Mouse (Mus musculus) hindbrain, embryonic 11.5 days (tissue): ENCODE data around the gene Cdk14. TPM values are rescaled to one million over a fixed set of nuclear protein-coding genes. Genes with fewer than 3 reads are reported as not detected.

Source experiments
- ATAC-seq: fragments of 200-750 bp; cut with Nextera tagmentation; 2 replicates; pipeline ENCODE4 v1.8.0; 2017; ENCODE audit warnings: mild to moderate bottlenecking, moderate TSS enrichment, moderate library complexity; ENCODE audit not compliant: low FRiP score
- DNase-seq: peaks from one replicate; pipeline ENCODE4 v3.0.0-alpha.2; 2015; ENCODE audit warnings: low spot score
- H3K27ac ChIP-seq: fragments of 300-500 bp; sonication (generic); 2 replicates; pipeline ENCODE4 v1.5.1; 2014; ENCODE audit warnings: mild to moderate bottlenecking, low read depth, low read length
- H3K27me3 ChIP-seq: fragments of 300-500 bp; sonication (generic); 2 replicates; pipeline ENCODE4 v1.6.1; 2014; ENCODE audit warnings: mild to moderate bottlenecking, low read length, moderate library complexity, mixed read lengths; ENCODE audit not compliant: control insufficient read depth, insufficient read depth
- H3K36me3 ChIP-seq: fragments of 300-500 bp; sonication (generic); 2 replicates; pipeline ENCODE4 v1.6.1; 2014; ENCODE audit warnings: mild to moderate bottlenecking, low read length, moderate library complexity, mixed read lengths; ENCODE audit not compliant: control insufficient read depth, insufficient read depth
- H3K4me1 ChIP-seq: fragments of 300-500 bp; sonication (generic); replicated peaks from 2 replicates; pipeline ENCODE4 v1.6.1; 2014; ENCODE audit warnings: low read length, mixed read lengths; ENCODE audit not compliant: control insufficient read depth, insufficient read depth
- H3K4me2 ChIP-seq: fragments of 300-500 bp; sonication (generic); replicated peaks from 2 replicates; pipeline ENCODE4 v1.6.1; 2014; ENCODE audit warnings: mild to moderate bottlenecking, low read depth, low read length
- H3K4me3 ChIP-seq: fragments of 300-500 bp; sonication (generic); 2 replicates; pipeline ENCODE4 v1.5.1; 2014; ENCODE audit warnings: low read depth, low read length
- H3K9ac ChIP-seq: fragments of 300-500 bp; sonication (generic); 2 replicates; pipeline ENCODE4 v1.6.1; 2014; ENCODE audit warnings: low read depth, low read length
- H3K9me3 ChIP-seq: fragments of 300-500 bp; sonication (generic); 2 replicates; pipeline ENCODE4 v1.6.1; 2016; ENCODE audit warnings: low read length; ENCODE audit not compliant: control insufficient read depth
- WGBS: fragments of 180-500 bp; shearing (Covaris S2); extraction: QIAGEN DNeasy Blood & Tissue Kit; methylation state at CpG from one replicate; pipeline ENCODE4 v1.1.7; 2014; 5-methylcytosine and 5-hydroxymethylcytosine counted together
- polyA plus RNA-seq: library from polyadenylated mRNA; unstranded; fragments of >200 nt; fragmentation: Nextera tagmentation; extraction: Ambion mirVana; gene quantifications from 2 replicates; pipeline ENCODE4 v1.2.1, GENCODE M21; 2014

Cdk14 gene
- polyA plus RNA-seq, 1 experiment from 2014 or later, result 35.7 TPM

DNA sequence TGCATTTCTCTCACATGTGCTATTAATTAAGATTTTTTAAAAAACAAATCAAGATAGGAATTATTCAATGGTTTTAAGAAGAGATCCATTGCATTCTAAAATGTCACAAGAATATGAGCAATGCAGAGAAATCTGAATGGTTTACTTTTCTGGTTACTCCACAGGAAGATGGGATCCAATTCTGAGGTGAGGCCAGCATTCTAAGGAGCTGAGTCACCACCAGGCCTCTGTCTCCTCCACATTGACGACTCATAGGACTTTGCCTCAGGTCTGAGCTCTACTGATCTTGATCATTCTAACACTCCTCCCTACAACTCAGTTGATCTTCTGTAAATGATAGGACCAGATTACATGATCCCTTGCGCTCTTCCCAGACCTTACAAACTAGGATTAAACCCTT lies 239.4 kb downstream of the Cdk14 start:
- WGBS, result 80% methylated on average over 2 of the region's 2 CpGs
- no peaks in the 10 kb centered on the region for H3K9me3 ChIP-seq
- no peak overlapping the region for H3K4me2 ChIP-seq
- no peak overlapping the region for H3K4me3 ChIP-seq
- H3K9ac ChIP-seq, result no peak overlapping the region
- no peak overlapping the region for H3K27ac ChIP-seq
- no peak for ATAC-seq
- H3K36me3 ChIP-seq, result no peaks in the 10 kb centered on the region
- no peak for DNase-seq
- H3K27me3 ChIP-seq, result no peaks in the 10 kb centered on the region
- no peaks in the 10 kb centered on the region for H3K4me1 ChIP-seq

DNA sequence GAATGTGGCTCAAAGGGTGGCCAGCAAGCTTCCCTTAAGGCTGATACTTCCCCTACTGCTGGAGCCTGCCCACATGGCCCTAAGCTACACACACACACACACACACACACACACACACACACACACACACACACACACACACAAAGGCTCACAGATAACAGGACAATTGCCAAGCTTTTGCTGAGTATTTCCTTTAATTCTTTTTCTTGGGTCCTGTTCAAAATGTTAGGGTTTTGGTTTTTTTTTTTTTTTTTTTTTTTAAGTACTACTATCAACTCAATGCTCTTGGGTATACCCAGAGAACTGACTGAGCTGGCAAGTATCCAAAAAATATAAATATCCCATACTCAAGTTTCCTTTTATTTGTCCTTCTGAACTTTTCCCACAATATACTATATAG lies 239.8 kb downstream of the Cdk14 start:
- H3K27me3 ChIP-seq, result no peaks in the 10 kb centered on the region
- ATAC-seq, result no peak
- no peaks in the 10 kb centered on the region for H3K36me3 ChIP-seq
- no peak for DNase-seq
- no peak overlapping the region for H3K9ac ChIP-seq
- no peak overlapping the region for H3K27ac ChIP-seq
- H3K4me3 ChIP-seq, result no peak overlapping the region
- no peaks in the 10 kb centered on the region for H3K9me3 ChIP-seq
- H3K4me1 ChIP-seq, result no peaks in the 10 kb centered on the region
- H3K4me2 ChIP-seq, result no peak overlapping the region

DNA sequence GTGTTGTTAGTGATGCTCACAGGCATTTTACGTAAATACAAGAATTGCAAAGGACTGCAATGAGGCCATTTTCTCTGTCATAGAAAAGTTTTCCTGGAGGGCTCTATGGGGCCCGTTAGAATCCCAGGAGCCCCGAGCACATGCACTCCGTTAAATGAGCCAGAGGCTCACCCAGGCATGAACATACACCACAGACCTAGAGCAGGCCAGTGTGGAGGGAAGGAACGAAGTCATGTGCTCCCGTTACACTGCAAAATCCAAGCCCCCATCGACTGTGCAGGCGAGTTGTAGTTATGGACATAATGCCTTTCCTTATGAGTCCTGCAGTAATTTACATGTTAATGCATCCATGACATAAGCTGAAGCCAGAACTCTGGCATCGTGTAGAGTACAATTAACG lies 244.1 kb downstream of the Cdk14 start:
- ATAC-seq, result no peak
- Histone ChIP-seq H3K4me3 (no peak overlapping the region), H3K27ac (no peak overlapping the region)

DNA sequence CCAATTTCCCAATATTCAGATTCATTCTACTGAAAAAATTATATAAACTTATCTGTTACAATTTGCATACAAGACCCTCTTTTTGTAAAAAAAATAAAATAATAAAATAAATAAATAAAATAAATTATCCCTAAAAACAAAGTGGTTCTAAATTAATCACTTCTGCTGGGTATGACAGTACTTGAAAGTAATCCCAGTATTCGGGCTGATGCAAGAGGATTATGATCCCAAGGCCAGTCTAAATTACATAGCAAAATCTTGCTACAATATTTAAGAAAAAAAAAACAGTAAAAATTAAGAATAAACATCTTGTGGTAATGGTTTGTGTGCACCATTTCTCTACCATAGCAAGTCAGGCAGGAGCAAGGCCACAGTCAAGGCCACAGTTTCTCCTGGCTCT lies 244.5 kb downstream of the Cdk14 start:
- Histone ChIP-seq H3K4me1 (no peaks in the 10 kb centered on the region), H3K9me3 (no peaks in the 10 kb centered on the region), H3K9ac (no peak overlapping the region), H3K4me2 (no peak overlapping the region), H3K4me3 (no peak overlapping the region), H3K27me3 (no peaks in the 10 kb centered on the region), H3K27ac (no peak overlapping the region), H3K36me3 (no peaks in the 10 kb centered on the region)
- DNase-seq (no peak), ATAC-seq (no peak)
- 92% methylated on average over 1 of the region's 1 CpGs for WGBS

More for the DNA sequence above, 244.1 kb downstream of the Cdk14 start:
- Histone ChIP-seq H3K36me3 (no peaks in the 10 kb centered on the region), H3K9me3 (no peaks in the 10 kb centered on the region), H3K9ac (no peak overlapping the region), H3K4me2 (no peak overlapping the region), H3K27me3 (no peaks in the 10 kb centered on the region), H3K4me1 (no peaks in the 10 kb centered on the region)
- no peak for DNase-seq
- 82% methylated on average over 10 of the region's 10 CpGs for WGBS

DNA sequence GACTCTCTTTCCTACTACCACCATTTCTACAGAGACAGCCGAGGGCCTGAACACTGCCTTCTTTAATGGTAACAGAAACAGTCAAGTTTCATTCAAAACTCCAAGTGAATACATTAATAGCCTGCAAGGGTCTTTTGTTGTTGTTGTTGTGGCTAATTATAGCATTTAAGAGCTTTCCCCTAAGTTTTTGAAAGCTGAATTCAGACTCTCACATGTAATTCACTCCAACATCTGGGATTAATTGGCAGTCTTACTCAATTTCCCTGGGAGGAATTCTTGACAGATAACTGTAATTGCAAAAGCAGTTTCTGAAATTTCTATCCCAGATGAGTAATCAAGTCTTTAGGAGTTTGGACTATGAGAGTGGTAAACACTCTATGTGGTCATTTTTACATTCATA lies 245.0 kb downstream of the Cdk14 start:
- no peaks in the 10 kb centered on the region for H3K36me3 ChIP-seq
- H3K4me3 ChIP-seq, result no peak overlapping the region
- no peak overlapping the region for H3K4me2 ChIP-seq
- H3K4me1 ChIP-seq, result no peaks in the 10 kb centered on the region
- H3K9me3 ChIP-seq, result no peaks in the 10 kb centered on the region
- DNase-seq (peak; percentile 6), ATAC-seq (no peak)
- H3K27me3 ChIP-seq, result no peaks in the 10 kb centered on the region
- H3K9ac ChIP-seq, result no peak overlapping the region
- 75% methylated on average over 1 of the region's 1 CpGs for WGBS
- H3K27ac ChIP-seq, result no peak overlapping the region

DNA sequence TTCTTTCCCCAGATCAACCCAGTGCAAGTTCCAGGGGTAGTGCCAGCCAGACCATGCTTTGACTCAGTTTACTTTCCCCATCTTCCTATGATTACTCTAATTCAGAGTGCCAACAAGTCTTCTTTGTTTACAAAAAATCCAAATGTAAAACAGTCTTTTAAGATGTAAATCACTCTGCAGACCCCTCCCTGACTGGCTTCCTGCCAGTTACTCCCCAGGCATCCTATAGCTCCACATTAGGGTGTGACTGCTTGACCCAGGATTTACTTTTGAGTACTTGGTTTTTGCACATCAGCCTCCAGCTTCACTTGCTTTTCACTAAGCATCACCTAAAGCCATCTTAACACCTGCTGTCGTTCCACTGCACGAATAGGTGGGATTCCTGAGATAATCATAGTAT lies 254.0 kb downstream of the Cdk14 start:
- DNase-seq (no peak), ATAC-seq (no peak)
- no peak overlapping the region for H3K4me3 ChIP-seq
- no peaks in the 10 kb centered on the region for H3K36me3 ChIP-seq
- 28% methylated on average over 2 of the region's 2 CpGs for WGBS
- no peak overlapping the region for H3K4me2 ChIP-seq
- no peaks in the 10 kb centered on the region for H3K27me3 ChIP-seq
- H3K9me3 ChIP-seq, result no peaks in the 10 kb centered on the region
- no peak overlapping the region for H3K9ac ChIP-seq
- no peak overlapping the region for H3K27ac ChIP-seq
- no peaks in the 10 kb centered on the region for H3K4me1 ChIP-seq

DNA sequence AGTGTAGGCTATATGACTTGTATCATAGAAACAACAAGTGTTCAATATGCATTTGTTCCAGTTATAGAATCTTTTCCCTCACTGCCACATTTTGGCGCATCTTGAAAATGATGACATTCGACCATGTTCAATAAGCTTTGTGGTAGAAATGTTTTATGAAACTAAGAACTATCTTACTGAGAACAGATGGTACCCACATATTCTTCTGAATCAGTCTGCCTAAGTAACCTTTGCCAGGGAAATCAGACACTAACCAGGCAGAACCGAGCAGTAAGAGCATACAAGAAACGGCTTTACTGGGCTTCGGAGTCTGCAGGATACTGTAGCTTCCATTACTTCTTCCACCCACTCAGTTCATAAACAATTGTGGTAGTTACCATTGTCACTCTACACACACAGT lies 255.8 kb downstream of the Cdk14 start:
- H3K27me3 ChIP-seq, result no peaks in the 10 kb centered on the region
- no peaks in the 10 kb centered on the region for H3K36me3 ChIP-seq
- H3K9ac ChIP-seq, result no peak overlapping the region
- no peak overlapping the region for H3K27ac ChIP-seq
- no peak for DNase-seq
- 95% methylated on average over 5 of the region's 5 CpGs for WGBS
- no peak overlapping the region for H3K4me3 ChIP-seq
- no peak for ATAC-seq
- H3K4me2 ChIP-seq, result no peak overlapping the region
- H3K4me1 ChIP-seq, result no peaks in the 10 kb centered on the region
- H3K9me3 ChIP-seq, result no peaks in the 10 kb centered on the region

DNA sequence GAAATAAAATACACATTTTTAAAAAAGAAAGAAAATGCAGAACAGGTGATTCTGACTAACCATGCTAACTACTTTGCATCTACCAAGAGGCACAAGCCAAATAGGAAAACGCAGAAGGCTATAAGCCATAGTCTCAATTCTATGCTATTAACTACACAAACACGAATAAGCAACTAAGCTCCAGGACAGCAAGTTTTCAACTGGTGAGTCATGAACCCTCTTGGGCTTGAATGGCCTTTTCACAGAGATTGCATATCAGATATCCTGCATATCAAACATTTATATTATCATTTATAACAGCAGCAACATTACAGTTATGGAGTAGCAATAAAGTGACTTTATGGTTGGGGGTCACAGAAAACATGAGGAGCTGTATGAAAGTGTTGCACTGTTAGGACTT lies 256.3 kb downstream of the Cdk14 start:
- 93% methylated on average over 2 of the region's 2 CpGs for WGBS
- DNase-seq, result no peak
- no peaks in the 10 kb centered on the region for H3K9me3 ChIP-seq

DNA sequence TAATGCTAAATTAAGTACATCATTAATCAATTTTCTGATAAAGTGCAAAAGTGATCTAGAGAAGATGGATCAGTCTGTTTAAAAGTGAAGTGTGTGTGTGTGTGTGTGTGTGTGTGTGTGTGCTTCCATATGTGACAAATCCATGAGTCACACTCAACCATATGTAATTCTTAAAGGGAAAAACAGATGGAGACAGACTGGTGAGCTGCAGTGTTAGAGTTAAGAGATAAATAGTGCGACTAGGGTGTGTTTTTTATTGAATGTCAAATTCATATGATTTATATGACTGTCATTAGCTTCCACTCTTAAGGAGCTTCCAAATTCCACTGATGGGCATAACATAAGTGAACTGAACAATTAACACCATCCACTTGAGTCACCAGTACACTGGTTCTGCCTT lies 260.6 kb downstream of the Cdk14 start:
- no peaks in the 10 kb centered on the region for H3K27me3 ChIP-seq
- DNase-seq, result no peak
- no peak overlapping the region for H3K9ac ChIP-seq
- H3K27ac ChIP-seq, result no peak overlapping the region
- H3K4me1 ChIP-seq, result no peaks in the 10 kb centered on the region
- no peak overlapping the region for H3K4me2 ChIP-seq
- H3K4me3 ChIP-seq, result no peak overlapping the region
- H3K9me3 ChIP-seq, result no peaks in the 10 kb centered on the region
- WGBS, result 89% methylated on average over 1 of the region's 1 CpGs
- ATAC-seq, result no peak
- H3K36me3 ChIP-seq, result no peaks in the 10 kb centered on the region

More for the DNA sequence above, 256.3 kb downstream of the Cdk14 start:
- Histone ChIP-seq H3K36me3 (no peaks in the 10 kb centered on the region), H3K27ac (no peak overlapping the region), H3K4me3 (no peak overlapping the region), H3K9ac (no peak overlapping the region), H3K4me1 (no peaks in the 10 kb centered on the region), H3K27me3 (no peaks in the 10 kb centered on the region), H3K4me2 (no peak overlapping the region)
- no peak for ATAC-seq
